Mouse (Mus musculus): Measurements from ENCODE around the gene Fgf15.

Fgf15 gene

GRCm38 (mm10) chr7:144932389-144932937 is 36.1 kb downstream of the Fgf15 start:
- peak; percentile 94 for DNase-seq

GRCm38 (mm10) chr7:144933336-144933735 is 37.0 kb downstream of the Fgf15 start:
- DNase-seq: peak; percentile 97

- no peak for DNase-seq
Observed at GRCm38 (mm10) chr7:144933796-144934195, 37.5 kb downstream of the Fgf15 start.

GRCm38 (mm10) chr7:144934901-144935300 is 38.6 kb downstream of the Fgf15 start:
- no peak for DNase-seq

GRCm38 (mm10) chr7:144935563-144935962 is 39.2 kb downstream of the Fgf15 start:
- DNase-seq: peak; percentile 93

GRCm38 (mm10) chr7:144936311-144936880 is 40.1 kb downstream of the Fgf15 start:
- peak; percentile 92 for DNase-seq

GRCm38 (mm10) chr7:144937490-144937889 is 41.2 kb downstream of the Fgf15 start:
- peak; percentile 98 for DNase-seq

GRCm38 (mm10) chr7:144937899-144938517 is 41.7 kb downstream of the Fgf15 start:
- peak; percentile 94 for DNase-seq

GRCm38 (mm10) chr7:144938661-144939343 is 42.5 kb downstream of the Fgf15 start:
- DNase-seq: peak; percentile 95

- peak; percentile 98 for DNase-seq
Observed at GRCm38 (mm10) chr7:144939344-144940002, 43.1 kb downstream of the Fgf15 start, which contains the start of gene Ccnd1. Gene Ccnd1 (minus strand): TSS chr7:144939925.

GRCm38 (mm10) chr7:144940003-144940571 is 43.8 kb downstream of the Fgf15 start:
- peak; percentile 97 for DNase-seq

GRCm38 (mm10) chr7:144940585-144940984 is 44.3 kb downstream of the Fgf15 start:
- no peak for DNase-seq

- peak; percentile 100 for DNase-seq
Observed at GRCm38 (mm10) chr7:144941242-144941831, 45.0 kb downstream of the Fgf15 start.

GRCm38 (mm10) chr7:144942071-144942743 is 45.9 kb downstream of the Fgf15 start:
- peak; percentile 97 for DNase-seq

GRCm38 (mm10) chr7:144942744-144943135 is 46.4 kb downstream of the Fgf15 start:
- no peak for DNase-seq

- peak; percentile 98 for DNase-seq
Observed at GRCm38 (mm10) chr7:144943254-144943653, 46.9 kb downstream of the Fgf15 start.
